Mouse (Mus musculus) liver, embryonic 16.5 days (tissue): ENCODE results near the gene Sgtb. TPM values are rescaled to one million over a fixed set of nuclear protein-coding genes. Genes with fewer than 3 reads are reported as not detected.

Source experiments
- ATAC-seq: fragments of 200-750 bp; cut with Nextera tagmentation; 2 replicates; pipeline ENCODE4 v1.8.0; 2017; ENCODE audit warnings: low read depth, mild to moderate bottlenecking, moderate number of reproducible peaks, moderate library complexity
- H3K27ac ChIP-seq: fragments of 300-500 bp; sonication (generic); 2 replicates; pipeline ENCODE4 v1.5.1; 2014; ENCODE audit warnings: mild to moderate bottlenecking, low read length
- H3K27me3 ChIP-seq: fragments of 300-500 bp; sonication (generic); 2 replicates; pipeline ENCODE4 v1.6.1; 2014; ENCODE audit warnings: low read depth, low read length, mixed read lengths; ENCODE audit not compliant: control insufficient read depth, insufficient read depth
- H3K36me3 ChIP-seq: fragments of 300-500 bp; sonication (generic); 2 replicates; pipeline ENCODE4 v1.6.1; 2014; ENCODE audit warnings: mild to moderate bottlenecking; ENCODE audit not compliant: control insufficient read depth, insufficient read depth
- H3K4me1 ChIP-seq: fragments of 300-500 bp; sonication (generic); 2 replicates; pipeline ENCODE4 v1.6.1; 2014; ENCODE audit warnings: low read depth, low read length, mixed read lengths; ENCODE audit not compliant: control insufficient read depth
- H3K4me2 ChIP-seq: fragments of 300-500 bp; sonication (generic); 2 replicates; pipeline ENCODE4 v1.6.1; 2014; ENCODE audit warnings: low read depth, low read length, mixed read lengths
- H3K4me3 ChIP-seq: fragments of 300-500 bp; sonication (generic); 2 replicates; pipeline ENCODE4 v1.5.1; 2014; ENCODE audit warnings: low read depth, mild to moderate bottlenecking, low read length
- H3K9ac ChIP-seq: fragments of 300-500 bp; sonication (generic); 2 replicates; pipeline ENCODE4 v1.6.1; 2014; ENCODE audit warnings: low read depth, low read length
- H3K9me3 ChIP-seq: fragments of 300-500 bp; sonication (generic); replicated peaks from 2 replicates; pipeline ENCODE4 v1.6.1; 2016; ENCODE audit warnings: low read length; ENCODE audit not compliant: control insufficient read depth
- WGBS: fragments of 180-500 bp; shearing (Covaris S2); extraction: QIAGEN DNeasy Blood & Tissue Kit; methylation state at CpG from one replicate; pipeline ENCODE4 v1.1.7; 2014; ENCODE audit not compliant: insufficient replicate concordance; 5-methylcytosine and 5-hydroxymethylcytosine counted together
- polyA plus RNA-seq: library from polyadenylated mRNA; unstranded; fragments of >200 nt; fragmentation: Nextera tagmentation; extraction: Ambion mirVana; gene quantifications from 2 replicates; pipeline ENCODE4 v1.2.1, GENCODE M21; 2015

The Sgtb gene
- polyA plus RNA-seq, 1 experiment from 2014 or later: 0.54 TPM

- no peak for ATAC-seq
- Histone ChIP-seq H3K9me3 (no peaks in the 10 kb centered on the region), H3K4me1 (no peaks in the 10 kb centered on the region), H3K27me3 (no peaks in the 10 kb centered on the region), H3K27ac (no peak overlapping the region), H3K36me3 (no peaks in the 10 kb centered on the region), H3K4me3 (no peak overlapping the region), H3K9ac (no peak overlapping the region), H3K4me2 (no peak overlapping the region)
- 69% methylated on average over 17 of the region's 17 CpGs for WGBS
Measured at GRCm38 (mm10) chr13:104122078-104122840, 12.7 kb downstream of the Sgtb start.

GRCm38 (mm10) chr13:104123662-104124381, 14.3 kb downstream of the Sgtb start:
- Histone ChIP-seq H3K27ac (no peak overlapping the region), H3K4me2 (no peak overlapping the region), H3K9ac (no peak overlapping the region), H3K36me3 (no peaks in the 10 kb centered on the region), H3K27me3 (no peaks in the 10 kb centered on the region), H3K9me3 (no peaks in the 10 kb centered on the region), H3K4me1 (no peaks in the 10 kb centered on the region), H3K4me3 (no peak overlapping the region)
- 71% methylated on average over 20 of the region's 20 CpGs for WGBS
- no peak for ATAC-seq

GRCm38 (mm10) chr13:104132561-104132960, 23.0 kb downstream of the Sgtb start:
- H3K27ac ChIP-seq: no peak overlapping the region
- 61% methylated on average over 2 of the region's 2 CpGs for WGBS

DNA sequence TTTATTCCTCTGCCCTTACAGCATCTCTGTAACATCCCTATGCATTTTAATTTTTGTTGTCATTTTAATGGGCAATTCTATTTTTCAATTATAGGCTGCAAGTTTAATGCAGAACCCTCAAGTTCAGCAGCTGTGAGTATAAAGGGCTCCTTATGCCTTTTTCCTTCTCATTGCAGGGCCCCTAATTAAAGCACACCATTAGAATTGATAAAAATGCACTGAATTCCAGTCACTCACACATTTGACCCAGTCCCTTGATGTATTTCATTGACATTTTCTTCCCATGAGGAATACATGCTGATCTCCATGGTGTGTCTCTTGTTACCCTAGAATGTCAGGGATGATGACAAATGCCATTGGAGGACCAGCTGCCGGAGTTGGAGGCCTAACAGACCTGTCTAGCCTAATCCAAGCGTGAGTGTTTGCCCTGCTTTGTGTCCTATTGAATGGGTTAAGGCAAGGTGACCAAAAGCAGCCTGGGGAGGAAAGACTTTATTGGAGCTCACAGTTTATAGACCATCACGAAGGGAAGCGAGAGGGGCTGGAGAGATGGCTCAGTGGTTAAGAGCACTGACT, 25.1 kb downstream of the Sgtb start:
- Histone ChIP-seq H3K9me3 (no peaks in the 10 kb centered on the region), H3K4me2 (no peak overlapping the region), H3K4me3 (no peak overlapping the region), H3K9ac (no peak overlapping the region), H3K36me3 (no peaks in the 10 kb centered on the region), H3K4me1 (no peaks in the 10 kb centered on the region), H3K27me3 (no peaks in the 10 kb centered on the region), H3K27ac (no peak overlapping the region)
- ATAC-seq: no peak
- 71% methylated on average over 4 of the region's 4 CpGs for WGBS

More at GRCm38 (mm10) chr13:104132561-104132960, 23.0 kb downstream of the Sgtb start:
- H3K9ac ChIP-seq: no peak overlapping the region
- no peak overlapping the region for H3K4me3 ChIP-seq
- no peaks in the 10 kb centered on the region for H3K9me3 ChIP-seq
- H3K4me1 ChIP-seq: no peaks in the 10 kb centered on the region
- no peak overlapping the region for H3K4me2 ChIP-seq
- no peaks in the 10 kb centered on the region for H3K36me3 ChIP-seq
- ATAC-seq: no peak; the same call in 1 of the 2 replicates
- H3K27me3 ChIP-seq: no peaks in the 10 kb centered on the region

GRCm38 (mm10) chr13:104139369-104140209, 30.0 kb downstream of the Sgtb start:
- Histone ChIP-seq H3K36me3 (peaks cover 9% of the 10 kb centered on the region; the same call in 1 of the 2 replicates), H3K4me3 (peak overlapping the region; percentile 18; the same call in 1 of the 2 replicates), H3K9ac (no peak overlapping the region), H3K27ac (no peak overlapping the region), H3K9me3 (no peaks in the 10 kb centered on the region), H3K4me1 (no peaks in the 10 kb centered on the region), H3K4me2 (peak overlapping the region; percentile 25), H3K27me3 (no peaks in the 10 kb centered on the region)
- WGBS: 24% methylated on average over 13 of the region's 13 CpGs
- peak; percentile 47; the same call in 1 of the 2 replicates for ATAC-seq

DNA sequence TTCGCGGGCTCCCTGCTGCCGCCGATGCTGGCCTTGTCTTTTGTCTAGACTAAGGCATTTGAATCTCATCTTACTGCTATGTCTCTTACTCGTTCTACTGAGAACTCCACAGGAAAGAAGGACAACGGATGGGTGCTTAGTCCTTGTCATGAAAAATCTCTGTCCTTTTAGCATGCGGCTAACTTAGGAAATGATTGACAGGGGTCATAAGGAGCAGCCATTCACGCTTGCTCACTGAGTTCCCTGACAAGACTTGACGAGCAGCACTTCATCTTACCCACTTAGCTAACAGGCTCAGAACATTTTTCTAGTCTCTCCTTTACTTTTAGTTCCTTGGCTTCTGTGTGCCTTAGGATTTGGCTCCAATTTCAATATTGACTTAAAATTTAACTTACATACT, 35.3 kb downstream of the Sgtb start:
- H3K36me3 ChIP-seq: peaks cover 22% of the 10 kb centered on the region
- no peak for ATAC-seq
- WGBS: 81% methylated on average over 9 of the region's 9 CpGs

DNA sequence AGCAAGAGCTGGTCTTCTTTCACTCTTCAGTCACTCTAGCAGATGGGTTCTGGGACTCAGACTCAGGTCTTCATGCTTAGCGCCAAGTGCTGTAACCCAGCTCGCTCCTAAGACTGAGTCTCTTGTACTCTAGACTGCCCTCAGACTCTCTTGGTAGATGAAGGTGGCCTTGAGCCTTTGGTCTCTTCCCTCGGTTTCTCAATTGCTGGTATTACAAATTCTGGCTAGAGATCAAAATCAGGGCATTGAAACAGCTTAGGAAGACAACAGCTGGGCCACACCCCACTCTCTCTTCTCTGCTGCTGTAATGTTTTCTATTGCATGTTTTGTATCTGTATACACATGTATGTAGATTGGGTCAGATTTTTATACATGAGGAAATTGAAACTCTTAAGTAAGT, 36.1 kb downstream of the Sgtb start:
- 82% methylated on average over 3 of the region's 3 CpGs for WGBS
- Histone ChIP-seq H3K4me2 (no peak overlapping the region), H3K4me1 (no peaks in the 10 kb centered on the region), H3K4me3 (no peak overlapping the region), H3K27me3 (no peaks in the 10 kb centered on the region), H3K36me3 (peaks cover 23% of the 10 kb centered on the region), H3K27ac (no peak overlapping the region), H3K9ac (no peak overlapping the region), H3K9me3 (no peaks in the 10 kb centered on the region)
- ATAC-seq: no peak

More for the DNA sequence above, 35.3 kb downstream of the Sgtb start:
- no peak overlapping the region for H3K9ac ChIP-seq
- no peak overlapping the region for H3K27ac ChIP-seq
- H3K4me1 ChIP-seq: no peaks in the 10 kb centered on the region
- no peaks in the 10 kb centered on the region for H3K27me3 ChIP-seq
- H3K4me2 ChIP-seq: no peak overlapping the region
- H3K4me3 ChIP-seq: no peak overlapping the region
- H3K9me3 ChIP-seq: no peaks in the 10 kb centered on the region

- Histone ChIP-seq H3K4me3 (no peak overlapping the region), H3K9me3 (no peaks in the 10 kb centered on the region), H3K27me3 (no peaks in the 10 kb centered on the region), H3K4me1 (no peaks in the 10 kb centered on the region), H3K9ac (no peak overlapping the region), H3K36me3 (peaks cover 10% of the 10 kb centered on the region), H3K27ac (no peak overlapping the region), H3K4me2 (no peak overlapping the region)
- WGBS: 89% methylated on average over 5 of the region's 5 CpGs
- no peak for ATAC-seq
Measured at GRCm38 (mm10) chr13:104154180-104154579, 44.6 kb downstream of the Sgtb start.
